Mouse (Mus musculus): ENCODE results near the gene Dkk3. TPM values are rescaled to one million over a fixed set of nuclear protein-coding genes. Genes with fewer than 3 reads are reported as not detected.

Gene Dkk3
- polyA plus RNA-seq, 1 experiment from 2014 or later = 18.5 TPM

DNA sequence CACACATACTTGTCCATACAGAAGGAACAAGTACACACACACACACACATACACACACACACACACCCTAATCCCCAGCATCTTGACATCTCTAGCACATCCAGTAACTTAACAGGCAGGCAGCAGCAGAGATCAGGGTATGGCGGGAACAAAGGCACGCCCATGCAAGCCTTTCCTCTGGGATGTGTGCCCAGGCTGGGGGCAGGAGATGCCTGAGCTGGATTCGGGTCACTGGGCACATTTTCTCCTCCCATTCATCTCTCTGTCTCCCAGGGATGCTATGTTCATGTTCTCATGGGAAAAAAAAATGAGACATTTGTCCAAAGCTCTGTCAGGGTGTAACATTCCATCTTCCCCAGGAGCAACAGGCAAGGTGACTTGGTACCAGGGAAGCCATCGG lies 14.9 kb downstream of the Dkk3 start:
- WGBS = 53% methylated on average over 4 of the region's 4 CpGs

DNA sequence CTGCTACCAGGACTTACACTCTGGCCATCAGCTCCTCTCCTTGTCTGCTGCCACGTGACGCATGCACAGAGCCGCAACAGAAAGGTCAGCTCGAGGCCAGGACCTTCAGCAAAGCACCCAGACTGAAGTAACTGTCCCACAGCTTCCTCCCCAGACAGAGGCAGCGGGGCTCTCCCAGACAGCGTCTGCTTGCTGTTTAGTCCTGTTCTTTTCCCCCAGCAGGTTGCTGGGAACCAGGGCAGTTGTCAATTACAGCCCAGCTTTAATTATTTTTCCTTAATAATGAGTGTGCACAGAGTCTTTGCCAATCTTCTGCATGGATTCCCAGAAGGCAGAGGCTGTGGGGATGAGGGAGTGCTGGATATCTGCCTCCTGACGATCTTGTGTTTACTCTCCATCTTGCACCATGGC lies 15.8 kb downstream of the Dkk3 start:
- DNase-seq (no peak), ATAC-seq (ENCODE audit: low FRiP score, low TSS enrichment) (no peak)
- no peaks in the 10 kb centered on the region for H3K36me3 ChIP-seq (ENCODE audit: control insufficient read depth, insufficient read depth, low read length)
- H3K4me1 ChIP-seq (ENCODE audit: control insufficient read depth, insufficient read depth, low read length) = 0 out of 2 replicates have a peak, but pooled peaks cover 3% of the 10 kb centered on the region
- no peaks in the 10 kb centered on the region for H3K27me3 ChIP-seq (ENCODE audit: control insufficient read depth, insufficient read depth, low read length)
- H3K9ac ChIP-seq (replicated peaks; ENCODE audit: low read length) = no peak overlapping the region
- WGBS = 56% methylated on average over 7 of the region's 7 CpGs
- no peak overlapping the region for H3K27ac ChIP-seq (replicated peaks; ENCODE audit: low read depth, low read length)
- H3K4me3 ChIP-seq (replicated peaks; ENCODE audit: low read depth, low read length) = no peak overlapping the region
- no peak overlapping the region for H3K4me2 ChIP-seq (ENCODE audit: low read length)
- H3K9me3 ChIP-seq (ENCODE audit: control insufficient read depth, low read length) = no peaks in the 10 kb centered on the region

More for the DNA sequence above, 14.9 kb downstream of the Dkk3 start:
- Histone ChIP-seq H3K36me3 (ENCODE audit: control insufficient read depth, insufficient read depth, low read length) (no peaks in the 10 kb centered on the region), H3K9ac (replicated peaks; ENCODE audit: low read length) (no peak overlapping the region), H3K4me2 (ENCODE audit: low read length) (no peak overlapping the region), H3K27ac (replicated peaks; ENCODE audit: low read depth, low read length) (no peak overlapping the region), H3K4me3 (replicated peaks; ENCODE audit: low read depth, low read length) (no peak overlapping the region), H3K27me3 (ENCODE audit: control insufficient read depth, insufficient read depth, low read length) (no peaks in the 10 kb centered on the region), H3K4me1 (ENCODE audit: control insufficient read depth, insufficient read depth, low read length) (0 out of 2 replicates have a peak, but pooled peaks cover 3% of the 10 kb centered on the region), H3K9me3 (ENCODE audit: control insufficient read depth, low read length) (no peaks in the 10 kb centered on the region)
- ATAC-seq (ENCODE audit: low FRiP score, low TSS enrichment) (no peak), DNase-seq (no peak)

DNA sequence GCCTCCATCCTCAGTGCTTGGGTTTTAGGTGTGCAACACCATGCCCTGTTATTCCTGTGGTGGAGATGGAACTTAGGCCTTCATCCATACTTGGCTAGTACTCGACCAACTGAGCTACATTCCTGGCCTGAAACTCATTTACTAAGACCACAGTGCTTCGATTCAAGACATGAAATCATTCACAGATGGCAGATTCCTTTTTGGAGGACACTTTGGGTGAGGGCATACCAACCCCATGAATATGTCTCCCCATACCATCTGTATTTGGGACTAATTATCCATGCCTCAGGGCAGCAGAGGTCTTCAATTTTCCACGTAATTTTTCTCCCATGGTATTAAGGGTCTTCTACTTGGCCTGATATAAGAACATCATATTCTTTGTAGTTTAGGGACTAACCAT lies 16.2 kb downstream of the Dkk3 start:
- Histone ChIP-seq H3K4me1 (ENCODE audit: control insufficient read depth, insufficient read depth, low read length) (0 out of 2 replicates have a peak, but pooled peaks cover 3% of the 10 kb centered on the region), H3K9me3 (ENCODE audit: control insufficient read depth, low read length) (no peaks in the 10 kb centered on the region), H3K27me3 (ENCODE audit: control insufficient read depth, insufficient read depth, low read length) (no peaks in the 10 kb centered on the region), H3K4me2 (ENCODE audit: low read length) (no peak overlapping the region), H3K36me3 (ENCODE audit: control insufficient read depth, insufficient read depth, low read length) (no peaks in the 10 kb centered on the region), H3K4me3 (replicated peaks; ENCODE audit: low read depth, low read length) (no peak overlapping the region), H3K27ac (replicated peaks; ENCODE audit: low read depth, low read length) (no peak overlapping the region), H3K9ac (replicated peaks; ENCODE audit: low read length) (no peak overlapping the region)
- WGBS = 80% methylated on average over 3 of the region's 3 CpGs
- DNase-seq (no peak), ATAC-seq (ENCODE audit: low FRiP score, low TSS enrichment) (no peak)

DNA sequence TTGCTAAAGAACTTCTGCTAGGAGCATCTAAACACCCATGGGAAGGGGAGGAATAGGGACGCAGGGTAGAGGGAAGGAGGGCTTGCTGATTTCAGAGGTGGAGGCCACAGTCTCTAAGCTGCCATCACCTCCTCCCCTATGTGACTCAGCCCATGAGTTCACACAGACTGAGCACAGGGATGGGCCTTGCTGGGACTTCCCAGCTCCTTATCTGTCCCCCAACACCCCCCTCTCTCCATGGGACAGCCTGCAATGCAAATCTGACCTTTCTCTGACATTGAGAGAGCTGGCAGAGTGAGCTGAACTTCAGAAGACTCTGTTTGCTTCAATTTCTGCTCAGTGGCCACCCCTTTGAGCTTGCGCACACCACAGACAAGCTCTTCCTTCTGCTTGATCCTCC lies 18.1 kb downstream of the Dkk3 start:
- Histone ChIP-seq H3K9me3 (ENCODE audit: control insufficient read depth, low read length) (no peaks in the 10 kb centered on the region), H3K27me3 (ENCODE audit: control insufficient read depth, insufficient read depth, low read length) (no peaks in the 10 kb centered on the region), H3K9ac (replicated peaks; ENCODE audit: low read length) (no peak overlapping the region), H3K4me1 (ENCODE audit: control insufficient read depth, insufficient read depth, low read length) (0 out of 2 replicates have a peak, but pooled peaks cover 3% of the 10 kb centered on the region), H3K4me3 (replicated peaks; ENCODE audit: low read depth, low read length) (no peak overlapping the region), H3K27ac (replicated peaks; ENCODE audit: low read depth, low read length) (no peak overlapping the region), H3K4me2 (ENCODE audit: low read length) (no peak overlapping the region), H3K36me3 (ENCODE audit: control insufficient read depth, insufficient read depth, low read length) (no peaks in the 10 kb centered on the region)
- 84% methylated on average over 2 of the region's 2 CpGs for WGBS
- ATAC-seq (ENCODE audit: low FRiP score, low TSS enrichment) = no peak
- DNase-seq = no peak

DNA sequence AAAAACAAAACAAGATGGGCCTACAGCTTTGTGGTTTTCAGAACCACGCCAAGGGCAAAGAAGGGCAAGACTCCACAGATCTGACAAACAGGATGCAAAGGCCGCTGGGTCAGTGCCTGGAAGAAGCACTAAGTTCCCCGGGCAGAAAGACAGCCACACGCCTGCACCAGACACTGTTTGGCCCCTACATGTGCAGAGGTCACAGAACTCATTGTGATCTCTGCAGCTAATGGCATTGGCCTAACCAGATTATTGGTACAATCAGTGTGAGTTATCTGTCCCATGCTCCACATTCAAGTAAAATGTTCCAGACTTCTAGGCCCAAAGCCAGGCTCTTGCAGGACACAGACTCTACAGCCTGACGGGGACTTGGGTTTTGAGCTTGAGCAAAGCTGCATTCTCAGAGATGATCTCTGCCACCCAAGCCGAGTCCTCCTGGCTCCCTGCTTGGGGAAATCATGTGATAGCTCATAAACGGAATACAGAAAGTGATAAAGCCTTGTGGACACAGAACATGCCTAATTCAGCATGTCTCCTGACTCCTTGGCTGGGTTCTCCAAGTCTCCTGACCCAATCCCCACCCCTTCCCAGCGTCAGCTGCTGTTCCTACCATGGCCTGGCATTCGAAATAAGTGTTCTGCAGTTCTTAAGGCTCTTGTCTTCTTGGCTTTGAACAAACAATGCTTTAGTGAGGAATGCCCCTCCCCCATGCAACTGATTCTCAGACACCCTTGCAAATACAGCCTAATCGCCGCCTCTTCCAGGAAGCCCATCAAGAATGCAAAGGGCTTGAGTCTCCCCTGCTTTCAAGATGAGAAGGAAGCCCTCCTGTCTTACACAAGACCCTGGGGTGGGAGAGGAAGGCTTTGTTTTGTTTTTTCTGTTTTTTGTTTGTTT lies 20.1 kb downstream of the Dkk3 start:
- H3K4me1 ChIP-seq (ENCODE audit: control insufficient read depth, insufficient read depth, low read length) = 0 out of 2 replicates have a peak, but pooled peaks cover 3% of the 10 kb centered on the region
- no peak overlapping the region for H3K9ac ChIP-seq (replicated peaks; ENCODE audit: low read length)
- H3K4me3 ChIP-seq (replicated peaks; ENCODE audit: low read depth, low read length) = no peak overlapping the region
- no peaks in the 10 kb centered on the region for H3K36me3 ChIP-seq (ENCODE audit: control insufficient read depth, insufficient read depth, low read length)
- H3K4me2 ChIP-seq (ENCODE audit: low read length) = no peak overlapping the region
- DNase-seq (no peak), ATAC-seq (ENCODE audit: low FRiP score, low TSS enrichment) (no peak)
- H3K27me3 ChIP-seq (ENCODE audit: control insufficient read depth, insufficient read depth, low read length) = no peaks in the 10 kb centered on the region
- no peaks in the 10 kb centered on the region for H3K9me3 ChIP-seq (ENCODE audit: control insufficient read depth, low read length)
- 82% methylated on average over 11 of the region's 11 CpGs for WGBS
- H3K27ac ChIP-seq (replicated peaks; ENCODE audit: low read depth, low read length) = no peak overlapping the region

DNA sequence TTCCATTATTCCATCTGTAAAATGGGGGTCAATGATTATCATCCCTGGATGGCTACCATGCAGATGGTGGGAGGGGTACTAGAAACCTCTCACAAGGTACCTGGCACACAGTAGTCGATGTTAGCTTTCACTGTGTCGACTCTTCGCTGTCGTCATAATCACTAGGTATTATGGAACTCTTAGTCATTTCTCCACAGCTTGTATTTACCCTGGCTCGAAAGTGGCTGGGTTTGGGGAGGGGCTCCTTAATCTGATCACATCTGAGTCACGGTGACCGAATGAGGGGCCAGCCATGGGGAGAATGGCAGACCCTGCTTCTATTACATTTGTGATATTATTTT lies 20.7 kb downstream of the Dkk3 start:
- 74% methylated on average over 7 of the region's 7 CpGs for WGBS
- H3K4me2 ChIP-seq (ENCODE audit: low read length) = no peak overlapping the region
- H3K36me3 ChIP-seq (ENCODE audit: control insufficient read depth, insufficient read depth, low read length) = no peaks in the 10 kb centered on the region
- DNase-seq (no peak), ATAC-seq (ENCODE audit: low FRiP score, low TSS enrichment) (no peak)
- no peaks in the 10 kb centered on the region for H3K9me3 ChIP-seq (ENCODE audit: control insufficient read depth, low read length)
- no peak overlapping the region for H3K27ac ChIP-seq (replicated peaks; ENCODE audit: low read depth, low read length)
- H3K4me1 ChIP-seq (ENCODE audit: control insufficient read depth, insufficient read depth, low read length) = no peaks in the 10 kb centered on the region
- no peaks in the 10 kb centered on the region for H3K27me3 ChIP-seq (ENCODE audit: control insufficient read depth, insufficient read depth, low read length)
- no peak overlapping the region for H3K4me3 ChIP-seq (replicated peaks; ENCODE audit: low read depth, low read length)
- no peak overlapping the region for H3K9ac ChIP-seq (replicated peaks; ENCODE audit: low read length)

DNA sequence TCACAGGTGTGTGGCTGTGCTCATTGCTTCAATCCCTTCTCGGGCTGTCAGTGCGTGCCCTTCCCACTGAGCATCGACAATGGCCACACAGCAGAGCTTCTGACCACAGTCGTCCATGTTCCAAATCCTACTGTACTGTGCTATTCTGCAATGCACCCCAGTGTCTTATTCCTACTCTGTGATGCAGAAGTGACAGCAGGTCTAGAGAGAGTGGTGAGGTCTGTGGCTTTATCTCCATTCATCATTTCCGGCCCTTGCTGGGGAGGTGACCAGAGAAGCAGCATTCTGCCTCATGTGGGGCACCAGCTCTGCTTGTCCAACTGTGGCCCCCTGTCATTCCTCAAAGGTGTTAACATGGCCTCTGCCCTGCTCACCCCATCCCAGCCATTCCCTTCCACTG lies 22.3 kb downstream of the Dkk3 start:
- DNase-seq (no peak), ATAC-seq (ENCODE audit: low FRiP score, low TSS enrichment) (no peak)
- H3K4me2 ChIP-seq (ENCODE audit: low read length) = no peak overlapping the region
- WGBS = 76% methylated on average over 5 of the region's 5 CpGs
- H3K9me3 ChIP-seq (ENCODE audit: control insufficient read depth, low read length) = no peaks in the 10 kb centered on the region
- no peaks in the 10 kb centered on the region for H3K36me3 ChIP-seq (ENCODE audit: control insufficient read depth, insufficient read depth, low read length)
- H3K27me3 ChIP-seq (ENCODE audit: control insufficient read depth, insufficient read depth, low read length) = no peaks in the 10 kb centered on the region
- no peak overlapping the region for H3K27ac ChIP-seq (replicated peaks; ENCODE audit: low read depth, low read length)
- no peak overlapping the region for H3K9ac ChIP-seq (replicated peaks; ENCODE audit: low read length)
- no peaks in the 10 kb centered on the region for H3K4me1 ChIP-seq (ENCODE audit: control insufficient read depth, insufficient read depth, low read length)
- no peak overlapping the region for H3K4me3 ChIP-seq (replicated peaks; ENCODE audit: low read depth, low read length)

DNA sequence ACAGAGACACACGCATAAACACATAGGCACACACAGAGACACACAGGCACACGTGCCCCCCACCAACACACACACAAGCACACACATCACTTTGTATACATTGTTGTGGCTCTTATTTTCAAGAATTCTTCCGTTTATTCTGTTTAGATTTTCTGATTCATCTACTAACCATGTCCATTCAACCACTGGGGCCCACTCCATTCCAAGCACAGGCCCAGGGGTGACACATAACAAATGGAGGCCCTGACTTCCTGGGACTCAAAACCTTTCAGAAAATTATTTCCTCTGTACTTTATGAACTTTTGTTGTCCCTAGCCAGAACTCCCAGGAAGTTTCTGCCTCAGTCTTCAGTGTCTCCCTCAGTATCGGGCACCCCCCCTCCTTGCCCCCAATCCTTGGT lies 23.7 kb downstream of the Dkk3 start:
- Histone ChIP-seq H3K4me2 (ENCODE audit: low read length) (no peak overlapping the region), H3K36me3 (ENCODE audit: control insufficient read depth, insufficient read depth, low read length) (no peaks in the 10 kb centered on the region), H3K27me3 (ENCODE audit: control insufficient read depth, insufficient read depth, low read length) (no peaks in the 10 kb centered on the region), H3K4me3 (replicated peaks; ENCODE audit: low read depth, low read length) (no peak overlapping the region), H3K27ac (replicated peaks; ENCODE audit: low read depth, low read length) (no peak overlapping the region), H3K9ac (replicated peaks; ENCODE audit: low read length) (no peak overlapping the region), H3K4me1 (ENCODE audit: control insufficient read depth, insufficient read depth, low read length) (no peaks in the 10 kb centered on the region), H3K9me3 (ENCODE audit: control insufficient read depth, low read length) (no peaks in the 10 kb centered on the region)
- no peak for ATAC-seq (ENCODE audit: low FRiP score, low TSS enrichment)
- 95% methylated on average over 4 of the region's 4 CpGs for WGBS
- DNase-seq = no peak

DNA sequence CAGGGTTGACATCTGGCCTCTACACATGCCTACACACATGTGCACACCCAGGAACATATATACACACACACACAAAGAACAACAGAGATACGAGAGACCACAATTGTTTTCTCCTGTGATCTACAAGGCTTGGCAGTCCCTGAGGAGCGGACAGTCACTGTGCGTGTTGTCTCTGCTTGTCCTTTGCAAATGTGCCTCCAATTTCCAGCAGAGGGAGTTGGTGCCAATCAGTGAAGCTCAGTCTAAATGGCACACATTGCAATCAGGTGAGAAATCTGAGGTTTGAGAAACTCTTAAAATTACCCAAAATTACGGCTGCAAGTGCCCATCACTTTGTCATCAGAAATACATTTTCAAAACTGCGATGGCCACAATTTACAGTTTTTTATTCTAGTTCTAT lies 25.6 kb downstream of the Dkk3 start:
- WGBS = 87% methylated on average over 5 of the region's 5 CpGs
- ATAC-seq (ENCODE audit: low FRiP score, low TSS enrichment) (no peak), DNase-seq (no peak)
- H3K27ac ChIP-seq (replicated peaks; ENCODE audit: low read depth, low read length) = no peak overlapping the region
- no peak overlapping the region for H3K4me3 ChIP-seq (replicated peaks; ENCODE audit: low read depth, low read length)
- H3K4me1 ChIP-seq (ENCODE audit: control insufficient read depth, insufficient read depth, low read length) = no peaks in the 10 kb centered on the region
- H3K4me2 ChIP-seq (ENCODE audit: low read length) = no peak overlapping the region
- H3K36me3 ChIP-seq (ENCODE audit: control insufficient read depth, insufficient read depth, low read length) = no peaks in the 10 kb centered on the region
- no peaks in the 10 kb centered on the region for H3K27me3 ChIP-seq (ENCODE audit: control insufficient read depth, insufficient read depth, low read length)
- H3K9ac ChIP-seq (replicated peaks; ENCODE audit: low read length) = no peak overlapping the region
- no peaks in the 10 kb centered on the region for H3K9me3 ChIP-seq (ENCODE audit: control insufficient read depth, low read length)

Data from midbrain, embryonic 14.5 days (tissue).